Mouse (Mus musculus): ENCODE results near the gene Nme9.

Gene Nme9

GRCm38 (mm10) chr9:99451161-99451560, at the start of gene Nme9:
Gene Nme9 (plus strand): TSS chr9:99451475.
- no peak for DNase-seq (ENCODE audit: low read depth)

- DNase-seq (ENCODE audit: low read depth), result no peak
Measured at GRCm38 (mm10) chr9:99409280-99409679, 42.0 kb upstream of the Nme9 start.

GRCm38 (mm10) chr9:99411093-99411492, 40.2 kb upstream of the Nme9 start:
- DNase-seq (ENCODE audit: low read depth), result no peak

- DNase-seq (ENCODE audit: low read depth), result no peak
Measured at GRCm38 (mm10) chr9:99411785-99412184, 39.5 kb upstream of the Nme9 start.

GRCm38 (mm10) chr9:99416809-99417208, 34.5 kb upstream of the Nme9 start:
- no peak for DNase-seq (ENCODE audit: low read depth)

GRCm38 (mm10) chr9:99417288-99417846, 33.9 kb upstream of the Nme9 start:
- DNase-seq (ENCODE audit: low read depth), result no peak

GRCm38 (mm10) chr9:99418377-99418776, 32.9 kb upstream of the Nme9 start:
- no peak for DNase-seq (ENCODE audit: low read depth)

GRCm38 (mm10) chr9:99419951-99420701, 31.1 kb upstream of the Nme9 start:
- DNase-seq (ENCODE audit: low read depth), result no peak

GRCm38 (mm10) chr9:99421914-99422313, 29.4 kb upstream of the Nme9 start:
- no peak for DNase-seq (ENCODE audit: low read depth)

- DNase-seq (ENCODE audit: low read depth), result no peak
Measured at GRCm38 (mm10) chr9:99423692-99424573, 27.3 kb upstream of the Nme9 start.

GRCm38 (mm10) chr9:99424574-99424863, 26.8 kb upstream of the Nme9 start:
- no peak for DNase-seq (ENCODE audit: low read depth)

- no peak for DNase-seq (ENCODE audit: low read depth)
Measured at GRCm38 (mm10) chr9:99425262-99425661, 26.0 kb upstream of the Nme9 start.

GRCm38 (mm10) chr9:99428601-99429331, 22.5 kb upstream of the Nme9 start:
- DNase-seq (ENCODE audit: low read depth), result no peak

GRCm38 (mm10) chr9:99429845-99430244, 21.4 kb upstream of the Nme9 start:
- no peak for DNase-seq (ENCODE audit: low read depth)

GRCm38 (mm10) chr9:99430806-99431205, 20.5 kb upstream of the Nme9 start:
- DNase-seq (ENCODE audit: low read depth), result no peak

GRCm38 (mm10) chr9:99431346-99431745, 19.9 kb upstream of the Nme9 start:
- DNase-seq (ENCODE audit: low read depth), result no peak

GRCm38 (mm10) chr9:99431963-99432362, 19.3 kb upstream of the Nme9 start:
- DNase-seq (ENCODE audit: low read depth), result no peak

- DNase-seq (ENCODE audit: low read depth), result no peak
Measured at GRCm38 (mm10) chr9:99432478-99432877, 18.8 kb upstream of the Nme9 start.

GRCm38 (mm10) chr9:99434892-99435618, 16.2 kb upstream of the Nme9 start:
- DNase-seq (ENCODE audit: low read depth), result no peak

- DNase-seq (ENCODE audit: low read depth), result no peak
Measured at GRCm38 (mm10) chr9:99435619-99436181, 15.6 kb upstream of the Nme9 start.

Data from induced T-regulatory cell, adult 2 months (primary cell).